Mouse (Mus musculus) heart, adult 18-20 months (tissue): ENCODE data around the gene Hpse. TPM values are rescaled to one million over a fixed set of nuclear protein-coding genes. Genes with fewer than 3 reads are reported as not detected.
A peak's percentile ranks its signal among the peaks of the same experiment; 100 is the strongest.

ENCODE experiments used
- DNase-seq, 2 experiments: peaks; one replicate each; pipeline ENCODE4 v3.0.0; 2021 to 2022; ENCODE audit warnings: mixed read lengths in 1 of 2
- total RNA-seq, 2 experiments: library from RNA; stranded (reverse); gene quantifications; 2 replicates each; pipeline ENCODE4 v1.2.3; 2021

Gene Hpse
- total RNA-seq, 2 experiments from 2014 or later: 1.0 to 1.8 TPM

DNA sequence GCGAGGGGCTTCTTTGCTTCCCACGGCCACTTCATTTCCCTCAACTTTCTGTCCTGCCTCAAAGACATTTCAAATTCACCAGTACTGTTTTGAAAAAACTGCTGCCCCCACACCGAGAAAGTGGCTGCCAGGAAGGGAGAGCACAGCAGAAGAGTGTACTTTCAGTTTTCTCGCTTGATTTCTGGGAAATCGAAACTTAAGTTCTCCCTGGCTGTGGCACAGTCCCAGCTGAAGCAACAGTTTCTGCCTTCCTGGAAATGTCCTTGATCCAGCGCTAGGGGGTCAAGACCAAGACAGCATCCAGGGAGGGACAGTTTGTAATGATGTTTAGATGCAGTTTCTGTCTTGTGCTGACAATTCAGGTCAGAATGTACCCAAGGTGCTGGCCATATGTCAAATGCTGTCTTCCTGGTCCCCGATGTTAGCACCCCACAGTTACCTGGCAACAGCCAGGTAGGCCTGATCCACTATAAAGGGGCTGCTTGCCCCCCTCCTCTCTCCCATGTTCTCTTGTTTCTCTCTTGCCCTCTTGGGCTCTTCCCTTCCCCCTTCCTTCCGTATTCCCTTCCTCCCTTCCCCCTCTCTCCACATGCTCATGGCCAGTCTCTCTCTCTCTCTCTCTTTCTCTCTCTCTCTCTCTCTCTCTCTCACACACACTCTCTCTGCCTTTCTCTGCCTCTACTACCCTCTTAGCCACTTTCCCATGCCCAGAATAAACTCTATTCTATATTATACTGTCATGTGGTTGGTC, 82.5 kb downstream of the Hpse start:
- DNase-seq: peak; percentile 63 to 76

GRCm38 (mm10) chr5:100635908-100636307, 83.6 kb downstream of the Hpse start:
- DNase-seq: no peak

DNA sequence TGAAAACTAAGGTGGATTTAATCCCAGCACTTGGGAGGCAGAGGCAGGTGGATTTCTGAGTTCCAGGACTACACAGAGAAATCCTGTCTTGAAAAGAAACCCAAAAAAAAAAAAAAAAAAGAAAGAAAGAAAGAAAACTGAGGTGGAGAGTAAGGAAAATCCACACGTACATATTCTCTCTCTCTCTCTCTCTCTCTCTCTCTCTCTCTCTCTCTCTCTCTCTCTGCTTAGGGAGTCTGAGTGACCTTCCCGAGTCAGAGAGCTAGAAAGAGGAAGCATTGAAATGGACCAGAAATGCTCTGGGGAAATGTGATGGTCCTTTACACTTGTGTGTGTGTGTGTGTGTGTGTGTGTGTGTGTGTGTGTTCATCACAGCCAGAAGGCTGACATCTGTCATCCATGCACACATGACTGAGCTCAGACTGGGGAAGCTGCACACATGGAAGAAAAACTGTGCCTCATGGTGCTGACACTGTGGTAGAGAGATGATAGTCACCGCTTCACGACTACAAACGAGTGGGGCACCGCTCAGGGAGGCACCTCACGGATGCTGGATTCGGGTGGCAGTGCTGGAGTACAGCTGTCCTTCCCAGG, 84.5 kb downstream of the Hpse start:
- DNase-seq: no peak

- DNase-seq: peak; percentile 54 to 81
Observed at GRCm38 (mm10) chr5:100632540-100633129, 86.9 kb downstream of the Hpse start.

Other genes starting within 250 kb of the Hpse start
- gene Lin54, start 219.1 kb downstream of the Hpse start, total RNA-seq: 1 to 10 TPM; 5.6 to 6.1 TPM
- 10 to 100 TPM; 89.2 to 93.2 TPM for gene Cops4, start 201.4 kb downstream of the Hpse start, total RNA-seq
- 1 to 10 TPM; 1.1 to 4.1 TPM for gene Plac8, start 147.5 kb downstream of the Hpse start, total RNA-seq
- 100 to 1,000 TPM; 104 to 107 TPM for gene Coq2, start 44.6 kb downstream of the Hpse start, total RNA-seq
- 1 to 10 TPM; 2.4 to 4.9 TPM for gene Helq, start 78.9 kb upstream of the Hpse start, total RNA-seq
- gene Mrps18c, start 78.9 kb upstream of the Hpse start, total RNA-seq: 10 to 100 TPM; 85.1 to 86.7 TPM
- gene Abraxas1, start 101.2 kb upstream of the Hpse start, total RNA-seq: 10 to 100 TPM in 1 of 2 experiments, 1 to 10 TPM in 1; 8.8 to 11.0 TPM
- gene Gpat3, start 126.0 kb upstream of the Hpse start, total RNA-seq: 10 to 100 TPM; 19.8 to 26.1 TPM